Comparison of ENCODE assay signal across 8 mouse cellular contexts in the genomic region with DNA sequence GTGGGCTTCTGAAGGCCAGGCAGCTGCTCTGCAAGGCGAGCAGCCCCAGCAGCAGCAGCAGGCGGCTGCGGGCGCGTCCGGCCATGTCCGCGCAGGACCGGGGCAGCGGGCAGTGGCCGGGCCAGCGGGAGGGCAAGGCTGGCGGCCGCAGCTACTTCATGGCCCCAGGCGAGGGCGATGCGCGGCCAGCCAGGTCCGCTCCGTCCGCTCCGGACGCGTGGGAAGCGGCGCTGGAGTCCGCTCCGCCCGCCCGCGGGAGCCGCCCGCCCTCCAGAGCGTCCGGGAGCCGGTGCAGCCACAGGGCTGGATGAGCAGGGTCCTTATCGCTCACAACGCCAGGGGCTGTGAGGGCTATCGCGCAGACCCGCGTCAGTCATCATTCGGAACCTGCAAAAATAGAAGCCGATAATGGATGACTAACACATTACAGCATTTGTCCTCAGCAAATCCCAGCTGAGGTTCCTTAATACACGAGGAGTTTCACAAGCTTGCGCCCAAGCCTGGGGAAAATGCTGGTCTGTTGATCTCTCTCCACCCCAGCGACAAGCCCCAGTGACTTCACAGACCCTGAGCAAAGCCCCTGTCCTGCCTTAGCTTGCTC.
A peak's percentile ranks its signal among the peaks of the same experiment; 100 is the strongest.
DNase-seq lines count a peak whose midpoint lies in the region; ATAC-seq lines count a peak whose summit lies in the region.

No protein-coding gene starts in this region.

- peak overlapping the region; percentile 85 for H3K9ac ChIP-seq in embryonic facial prominence, embryonic 14.5 days (ENCODE audit: low read depth, low read length)
- peak overlapping the region; percentile 67 for H3K9ac ChIP-seq in kidney, embryonic 14.5 days (ENCODE audit: low read depth, low read length)
- peak overlapping the region; percentile 54 for H3K9ac ChIP-seq in liver, embryonic 12.5 days

- WGBS in embryonic facial prominence, embryonic 14.5 days, result 0% methylated on average over 32 of the region's 47 CpGs
- WGBS in kidney, embryonic 14.5 days, result under 1% methylated on average over 47 of the region's 47 CpGs
- WGBS in liver, embryonic 12.5 days (ENCODE audit: insufficient replicate concordance), result under 1% methylated on average over 47 of the region's 47 CpGs

- peak overlapping the region; percentile 80 for H3K27ac ChIP-seq in embryonic facial prominence, embryonic 14.5 days (replicated peaks; ENCODE audit: low read depth, low read length)
- H3K27ac ChIP-seq in kidney, embryonic 14.5 days (ENCODE audit: low read depth, low read length), result peak overlapping the region; percentile 71
- peak overlapping the region; percentile 57; the same call in 1 of the 2 replicates for H3K27ac ChIP-seq in liver, embryonic 12.5 days

- peak; percentile 77 for DNase-seq in 3T3-L1 (ENCODE audit: low read depth, low spot score)
- peak; percentile 48 to 58 for DNase-seq in adrenal gland, postnatal 4 days (ENCODE audit: low spot score in 2 of 2)
- DNase-seq in embryonic facial prominence, embryonic 14.5 days (ENCODE audit: low spot score), result peak; percentile 89
- DNase-seq in heart, adult 9 months (ENCODE audit: low spot score in 2 of 2), result peak; percentile 85 to 87
- DNase-seq in neural tube, embryonic 10.5 days (ENCODE audit: extremely low spot score, low spot score), result peak; percentile 82
- DNase-seq in urinary bladder, adult 18-20 months (ENCODE audit: low spot score in 2 of 2), result peak; percentile 59 to 72

- H3K27me3 ChIP-seq in embryonic facial prominence, embryonic 14.5 days (replicated peaks; ENCODE audit: control insufficient read depth, insufficient read depth, low read length), result no peaks in the 10 kb centered on the region
- no peaks in the 10 kb centered on the region for H3K27me3 ChIP-seq in kidney, embryonic 14.5 days (ENCODE audit: control insufficient read depth, insufficient read depth, low read length)
- H3K27me3 ChIP-seq in liver, embryonic 12.5 days (replicated peaks), result peaks cover 8% of the 10 kb centered on the region

- no peaks in the 10 kb centered on the region for H3K36me3 ChIP-seq in embryonic facial prominence, embryonic 14.5 days (ENCODE audit: control insufficient read depth, insufficient read depth, low read length)
- no peaks in the 10 kb centered on the region for H3K36me3 ChIP-seq in kidney, embryonic 14.5 days (ENCODE audit: control insufficient read depth, insufficient read depth, low read length)
- H3K36me3 ChIP-seq in liver, embryonic 12.5 days, result no peaks in the 10 kb centered on the region

- peak; percentile 93 for ATAC-seq in embryonic facial prominence, embryonic 14.5 days (ENCODE audit: low read depth)
- peak; percentile 95 for ATAC-seq in kidney, embryonic 14.5 days (ENCODE audit: low FRiP score, low TSS enrichment)
- peak; percentile 82 for ATAC-seq in liver, embryonic 12.5 days

- H3K4me3 ChIP-seq in embryonic facial prominence, embryonic 14.5 days (ENCODE audit: low read depth, low read length), result peak overlapping the region; percentile 73
- H3K4me3 ChIP-seq in kidney, embryonic 14.5 days (ENCODE audit: low read length), result peak overlapping the region; percentile 68
- H3K4me3 ChIP-seq in liver, embryonic 12.5 days, result peak overlapping the region; percentile 58

- H3K4me1 ChIP-seq in embryonic facial prominence, embryonic 14.5 days (ENCODE audit: control insufficient read depth, insufficient read depth, low read length), result no peaks in the 10 kb centered on the region
- H3K4me1 ChIP-seq in kidney, embryonic 14.5 days (ENCODE audit: control insufficient read depth, insufficient read depth, low read length), result 0 out of 2 replicates have a peak, but pooled peaks cover 3% of the 10 kb centered on the region
- peaks cover 6% of the 10 kb centered on the region; the same call in 1 of the 2 replicates for H3K4me1 ChIP-seq in liver, embryonic 12.5 days

- H3K9me3 ChIP-seq in embryonic facial prominence, embryonic 14.5 days (ENCODE audit: control insufficient read depth, low read length), result no peaks in the 10 kb centered on the region
- no peaks in the 10 kb centered on the region for H3K9me3 ChIP-seq in kidney, embryonic 14.5 days (ENCODE audit: control insufficient read depth, low read length)
- H3K9me3 ChIP-seq in liver, embryonic 12.5 days (replicated peaks), result no peaks in the 10 kb centered on the region

- H3K4me2 ChIP-seq in embryonic facial prominence, embryonic 14.5 days (ENCODE audit: low read depth, low read length), result peak overlapping the region; percentile 74
- H3K4me2 ChIP-seq in kidney, embryonic 14.5 days (replicated peaks; ENCODE audit: low read depth, low read length), result peak overlapping the region; percentile 84
- H3K4me2 ChIP-seq in liver, embryonic 12.5 days, result peak overlapping the region; percentile 80

Comparison
In these comparisons a context has a peak if more than half of its experiments do, and no peak if none do; other contexts are left out.
1. Peak in every context shown above with its lines: DNase-seq, ATAC-seq, H3K4me3 ChIP-seq and H3K27ac ChIP-seq.